Mouse (Mus musculus): ENCODE data around the gene Vamp8.

The Vamp8 gene

GRCm38 (mm10) chr6:72389941-72390771 is at the start of gene Vamp8:
Gene Vamp8 (minus strand): TSS chr6:72390703.
- peak; percentile 74 to 76 for DNase-seq

- DNase-seq: peak; percentile 96 to 98
Observed at GRCm38 (mm10) chr6:72439355-72440185, 49.1 kb upstream of the Vamp8 start, which contains the start of gene Mat2a. Gene Mat2a (minus strand): TSS chr6:72439558.

GRCm38 (mm10) chr6:72438862-72439354 is 48.4 kb upstream of the Vamp8 start:
- peak; percentile 87 to 89 for DNase-seq

GRCm38 (mm10) chr6:72438226-72438625 is 47.7 kb upstream of the Vamp8 start:
- no peak for DNase-seq

- no peak for DNase-seq
Observed at GRCm38 (mm10) chr6:72432153-72432552, 41.6 kb upstream of the Vamp8 start.

- no peak for DNase-seq
Observed at GRCm38 (mm10) chr6:72430989-72431921, 40.8 kb upstream of the Vamp8 start.

GRCm38 (mm10) chr6:72429061-72429842 is 38.7 kb upstream of the Vamp8 start:
- no peak for DNase-seq

GRCm38 (mm10) chr6:72428036-72428435 is 37.5 kb upstream of the Vamp8 start:
- peak; percentile 85 to 89 for DNase-seq

GRCm38 (mm10) chr6:72425646-72426045 is 35.1 kb upstream of the Vamp8 start:
- no peak for DNase-seq

GRCm38 (mm10) chr6:72420901-72421300 is 30.4 kb upstream of the Vamp8 start:
- no peak for DNase-seq

- DNase-seq: no peak
Observed at GRCm38 (mm10) chr6:72419806-72420205, 29.3 kb upstream of the Vamp8 start.

GRCm38 (mm10) chr6:72418279-72418678 is 27.8 kb upstream of the Vamp8 start:
- no peak for DNase-seq

GRCm38 (mm10) chr6:72415964-72416772 is 25.7 kb upstream of the Vamp8 start:
- DNase-seq: no peak

GRCm38 (mm10) chr6:72415181-72415580 is 24.7 kb upstream of the Vamp8 start:
- no peak for DNase-seq

- DNase-seq: peak; percentile 96
Observed at GRCm38 (mm10) chr6:72414076-72414756, 23.7 kb upstream of the Vamp8 start, which contains the start of gene Ggcx. Gene Ggcx (plus strand): TSS chr6:72414308.

GRCm38 (mm10) chr6:72410518-72410917 is 20.0 kb upstream of the Vamp8 start:
- peak in 1 of 2 experiments; percentile 18 for DNase-seq

- DNase-seq: peak in 1 of 2 experiments; percentile 22
Observed at GRCm38 (mm10) chr6:72410003-72410402, 19.5 kb upstream of the Vamp8 start.

- peak; percentile 72 to 79 for DNase-seq
Observed at GRCm38 (mm10) chr6:72409567-72409966, 19.1 kb upstream of the Vamp8 start.

- peak; percentile 87 to 91 for DNase-seq
Observed at GRCm38 (mm10) chr6:72407119-72407518, 16.6 kb upstream of the Vamp8 start.

- no peak for DNase-seq
Observed at GRCm38 (mm10) chr6:72405356-72405755, 14.9 kb upstream of the Vamp8 start.
